Mouse (Mus musculus): ENCODE results near the gene Gm10401. TPM values are rescaled to one million over a fixed set of nuclear protein-coding genes. Genes with fewer than 3 reads are reported as not detected.
"Not testable (repeated sequence)": the region's sequence is repeated elsewhere in the genome, so short reads cannot be mapped to it uniquely, and the experiment has no call there.

The Gm10401 gene
- polyA plus RNA-seq, 1 experiment from 2014 or later = 34.4 TPM

DNA sequence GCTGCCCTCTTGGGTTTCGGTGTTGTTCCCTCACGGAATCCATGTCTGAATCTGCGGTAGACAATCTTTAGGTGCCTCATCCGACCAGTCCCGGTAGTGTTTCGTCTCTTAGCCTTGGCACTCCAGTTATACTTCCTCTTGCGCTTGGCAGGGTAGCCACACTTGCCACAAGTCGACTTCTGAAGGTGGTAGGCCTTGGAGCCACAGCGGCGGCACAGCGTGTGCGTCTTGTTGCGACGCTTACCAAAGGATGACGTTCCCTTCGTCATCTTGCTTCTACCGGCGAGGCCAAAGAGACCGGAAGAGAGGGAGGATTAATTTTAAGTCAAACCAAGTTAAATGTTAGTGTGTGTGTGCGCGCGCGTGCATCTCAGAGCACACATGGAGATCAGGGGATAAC is 5.2 kb upstream of the Gm10401 start:
- H3K27me3 ChIP-seq (ENCODE audit: control insufficient read depth, insufficient read depth, low read length); H3K4me1 ChIP-seq (replicated peaks; ENCODE audit: control insufficient read depth, insufficient read depth, low read length); H3K4me3 ChIP-seq (ENCODE audit: low read depth, low read length); H3K36me3 ChIP-seq (ENCODE audit: control insufficient read depth, insufficient read depth, low read length); H3K9ac ChIP-seq (ENCODE audit: low read depth, low read length); ATAC-seq (ENCODE audit: low FRiP score); DNase-seq (ENCODE audit: low spot score); H3K9me3 ChIP-seq (ENCODE audit: control insufficient read depth, low read length); H3K27ac ChIP-seq (ENCODE audit: low read depth, low read length); H3K4me2 ChIP-seq (replicated peaks; ENCODE audit: low read depth, low read length): not testable (repeated sequence)
- WGBS = 96% methylated on average over 23 of the region's 23 CpGs

DNA sequence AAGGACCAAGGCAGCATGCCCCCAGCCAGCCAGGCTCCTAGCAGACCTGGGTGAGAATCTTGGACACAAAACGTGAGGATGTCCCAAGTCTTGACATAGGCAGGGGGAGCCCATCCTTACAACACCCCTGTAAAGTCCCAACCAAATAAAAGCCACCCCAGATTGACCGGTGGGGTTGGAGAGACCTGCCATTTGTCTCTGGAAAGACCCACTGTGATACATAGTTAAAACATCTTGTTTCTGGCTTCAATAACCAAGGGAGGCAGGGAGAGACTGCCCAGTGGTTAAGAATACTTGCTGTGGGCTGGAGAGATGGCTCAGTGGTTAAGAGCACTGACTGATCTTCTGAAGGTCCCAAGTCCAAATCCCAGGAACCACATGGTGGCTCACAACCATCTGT is 4.1 kb upstream of the Gm10401 start:
- Histone ChIP-seq H3K9me3 (ENCODE audit: control insufficient read depth, low read length) (no peaks in the 10 kb centered on the region), H3K4me1 (replicated peaks; ENCODE audit: control insufficient read depth, insufficient read depth, low read length) (no peaks in the 10 kb centered on the region), H3K36me3 (ENCODE audit: control insufficient read depth, insufficient read depth, low read length) (no peaks in the 10 kb centered on the region), H3K27ac (ENCODE audit: low read depth, low read length) (no peak overlapping the region), H3K4me2 (replicated peaks; ENCODE audit: low read depth, low read length) (no peak overlapping the region), H3K9ac (ENCODE audit: low read depth, low read length) (no peak overlapping the region), H3K27me3 (ENCODE audit: control insufficient read depth, insufficient read depth, low read length) (no peaks in the 10 kb centered on the region), H3K4me3 (ENCODE audit: low read depth, low read length) (no peak overlapping the region)
- no peak for DNase-seq (ENCODE audit: low spot score)
- no peak for ATAC-seq (ENCODE audit: low FRiP score)
- WGBS = 83% methylated on average over 2 of the region's 2 CpGs

DNA sequence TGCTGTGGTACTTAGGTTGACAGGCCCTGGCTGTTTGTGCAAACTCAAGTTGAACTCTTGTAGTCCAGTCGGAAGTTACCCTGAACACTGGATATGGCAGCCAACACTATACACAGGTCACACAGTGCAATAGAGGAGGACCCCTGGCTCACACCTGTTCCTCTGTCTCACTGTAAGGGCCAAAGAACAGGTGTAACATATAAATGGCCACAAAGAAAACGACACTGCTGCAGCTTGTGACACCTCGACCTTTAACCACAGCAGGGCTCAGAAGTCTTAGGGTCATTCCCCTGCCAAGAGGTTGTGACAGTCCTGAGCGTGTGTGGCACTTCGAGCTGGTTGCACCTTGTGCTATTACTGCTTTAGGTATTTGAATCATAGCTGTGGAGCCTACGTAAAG is 2.4 kb upstream of the Gm10401 start:
- H3K4me1 ChIP-seq (replicated peaks; ENCODE audit: control insufficient read depth, insufficient read depth, low read length) = no peaks in the 10 kb centered on the region
- H3K27me3 ChIP-seq (ENCODE audit: control insufficient read depth, insufficient read depth, low read length) = no peaks in the 10 kb centered on the region
- peaks cover 8% of the 10 kb centered on the region for H3K36me3 ChIP-seq (ENCODE audit: control insufficient read depth, insufficient read depth, low read length)
- H3K4me2 ChIP-seq (replicated peaks; ENCODE audit: low read depth, low read length) = no peak overlapping the region
- no peaks in the 10 kb centered on the region for H3K9me3 ChIP-seq (ENCODE audit: control insufficient read depth, low read length)
- no peak overlapping the region for H3K27ac ChIP-seq (ENCODE audit: low read depth, low read length)
- DNase-seq (ENCODE audit: low spot score) (no peak), ATAC-seq (ENCODE audit: low FRiP score) (no peak)
- WGBS = 84% methylated on average over 6 of the region's 6 CpGs
- no peak overlapping the region for H3K9ac ChIP-seq (ENCODE audit: low read depth, low read length)
- no peak overlapping the region for H3K4me3 ChIP-seq (ENCODE audit: low read depth, low read length)

DNA sequence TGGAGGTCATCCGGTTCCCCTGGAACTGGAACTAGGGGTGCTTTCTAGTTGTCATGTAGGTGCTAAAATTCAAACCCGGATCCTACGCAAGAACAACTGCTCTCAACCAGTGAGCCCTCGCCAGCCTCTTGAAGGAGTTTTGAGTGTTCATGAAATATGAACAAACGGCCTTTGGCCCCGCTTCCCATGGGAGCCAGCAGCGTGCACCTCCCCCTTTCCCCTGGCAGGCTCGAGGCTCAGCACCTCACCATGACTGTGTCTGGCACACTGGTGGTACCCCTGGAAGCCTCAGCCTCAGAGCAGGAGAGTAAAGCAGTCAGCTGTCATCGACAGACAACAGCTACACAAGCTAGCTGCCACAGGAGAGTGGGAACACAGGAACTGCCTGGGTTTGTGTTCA is 1.9 kb upstream of the Gm10401 start:
- no peak overlapping the region for H3K4me2 ChIP-seq (replicated peaks; ENCODE audit: low read depth, low read length)
- H3K9ac ChIP-seq (ENCODE audit: low read depth, low read length) = no peak overlapping the region
- peaks cover 12% of the 10 kb centered on the region for H3K36me3 ChIP-seq (ENCODE audit: control insufficient read depth, insufficient read depth, low read length)
- DNase-seq (ENCODE audit: low spot score) = no peak
- H3K4me1 ChIP-seq (replicated peaks; ENCODE audit: control insufficient read depth, insufficient read depth, low read length) = no peaks in the 10 kb centered on the region
- no peak overlapping the region for H3K27ac ChIP-seq (ENCODE audit: low read depth, low read length)
- H3K4me3 ChIP-seq (ENCODE audit: low read depth, low read length) = no peak overlapping the region
- WGBS = 89% methylated on average over 9 of the region's 9 CpGs
- H3K9me3 ChIP-seq (ENCODE audit: control insufficient read depth, low read length) = no peaks in the 10 kb centered on the region
- H3K27me3 ChIP-seq (ENCODE audit: control insufficient read depth, insufficient read depth, low read length) = no peaks in the 10 kb centered on the region
- ATAC-seq (ENCODE audit: low FRiP score) = no peak

DNA sequence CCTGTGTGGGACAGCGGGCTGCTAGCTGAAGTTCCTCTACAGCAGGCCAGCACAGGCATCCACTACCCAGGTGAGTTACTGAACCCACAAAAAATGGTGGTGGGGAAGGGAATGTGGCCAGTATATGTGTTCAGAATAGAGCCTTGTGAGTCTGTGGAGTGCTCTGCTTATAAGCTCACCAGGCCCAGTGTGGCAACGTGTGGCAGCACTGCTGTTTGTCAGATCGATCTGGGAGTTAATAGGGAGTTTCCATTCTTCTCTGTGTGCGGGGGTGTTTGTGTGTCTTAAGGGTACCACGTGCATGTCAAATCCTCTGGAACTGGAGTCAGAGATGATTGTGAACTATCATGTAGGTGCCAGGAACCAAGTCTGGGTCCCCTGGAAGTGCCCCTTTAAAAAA is 1.4 kb upstream of the Gm10401 start:
- Histone ChIP-seq H3K9me3 (ENCODE audit: control insufficient read depth, low read length) (no peaks in the 10 kb centered on the region), H3K4me1 (replicated peaks; ENCODE audit: control insufficient read depth, insufficient read depth, low read length) (no peaks in the 10 kb centered on the region), H3K4me3 (ENCODE audit: low read depth, low read length) (no peak overlapping the region), H3K36me3 (ENCODE audit: control insufficient read depth, insufficient read depth, low read length) (peaks cover 13% of the 10 kb centered on the region), H3K9ac (ENCODE audit: low read depth, low read length) (no peak overlapping the region), H3K27me3 (ENCODE audit: control insufficient read depth, insufficient read depth, low read length) (no peaks in the 10 kb centered on the region), H3K27ac (ENCODE audit: low read depth, low read length) (no peak overlapping the region), H3K4me2 (replicated peaks; ENCODE audit: low read depth, low read length) (no peak overlapping the region)
- ATAC-seq (ENCODE audit: low FRiP score) (no peak), DNase-seq (ENCODE audit: low spot score) (no peak)
- 90% methylated on average over 5 of the region's 5 CpGs for WGBS

DNA sequence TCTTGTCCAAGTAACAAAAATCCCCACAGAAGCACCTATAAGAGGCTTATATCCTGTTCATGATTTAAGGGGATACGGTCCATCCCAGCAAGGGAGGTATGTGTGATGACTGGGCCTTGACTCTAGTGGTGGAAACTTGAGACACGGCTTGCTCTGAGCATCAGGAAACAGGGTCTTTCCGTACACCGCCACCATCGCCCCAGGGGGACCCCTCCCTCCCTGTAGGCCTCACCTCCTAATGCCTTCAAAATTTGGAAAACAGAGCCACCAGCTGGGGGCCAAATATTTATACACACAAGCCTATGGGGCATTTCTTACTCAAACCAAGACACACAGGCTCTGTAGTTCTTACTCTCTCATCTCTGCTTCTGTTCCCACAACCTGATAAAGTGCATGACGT is 6.3 kb downstream of the Gm10401 start:
- 91% methylated on average over 6 of the region's 6 CpGs for WGBS
- no peaks in the 10 kb centered on the region for H3K27me3 ChIP-seq (ENCODE audit: control insufficient read depth, insufficient read depth, low read length)
- no peak overlapping the region for H3K4me2 ChIP-seq (replicated peaks; ENCODE audit: low read depth, low read length)
- no peak overlapping the region for H3K9ac ChIP-seq (ENCODE audit: low read depth, low read length)
- no peak overlapping the region for H3K4me3 ChIP-seq (ENCODE audit: low read depth, low read length)
- DNase-seq (ENCODE audit: low spot score) (no peak), ATAC-seq (ENCODE audit: low FRiP score) (no peak)
- peaks cover 31% of the 10 kb centered on the region for H3K36me3 ChIP-seq (ENCODE audit: control insufficient read depth, insufficient read depth, low read length)
- no peaks in the 10 kb centered on the region for H3K9me3 ChIP-seq (ENCODE audit: control insufficient read depth, low read length)
- no peak overlapping the region for H3K27ac ChIP-seq (ENCODE audit: low read depth, low read length)
- no peaks in the 10 kb centered on the region for H3K4me1 ChIP-seq (replicated peaks; ENCODE audit: control insufficient read depth, insufficient read depth, low read length)

DNA sequence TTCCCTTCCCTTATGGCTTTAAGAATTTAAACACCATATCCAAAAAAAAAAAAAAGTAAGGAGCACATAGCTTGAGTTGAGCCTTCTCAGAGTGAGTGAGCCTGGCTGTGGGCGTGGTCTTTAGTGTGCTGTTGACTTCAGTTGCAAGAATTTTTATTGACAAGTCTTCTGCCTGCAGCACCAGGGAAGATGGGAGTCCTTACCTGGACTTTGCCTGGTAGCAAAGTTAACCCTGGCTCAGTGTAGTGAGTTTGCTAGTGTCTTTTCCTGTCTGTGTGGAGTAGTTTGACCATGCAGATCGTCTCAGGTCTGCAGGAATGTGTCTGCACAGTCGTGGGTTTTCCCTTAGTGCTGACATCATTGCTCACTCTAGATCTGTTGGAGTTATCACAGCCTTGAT is 7.1 kb downstream of the Gm10401 start:
- Histone ChIP-seq H3K4me3 (ENCODE audit: low read depth, low read length) (no peak overlapping the region), H3K4me1 (replicated peaks; ENCODE audit: control insufficient read depth, insufficient read depth, low read length) (no peaks in the 10 kb centered on the region), H3K9me3 (ENCODE audit: control insufficient read depth, low read length) (no peaks in the 10 kb centered on the region), H3K27ac (ENCODE audit: low read depth, low read length) (no peak overlapping the region), H3K4me2 (replicated peaks; ENCODE audit: low read depth, low read length) (no peak overlapping the region), H3K36me3 (ENCODE audit: control insufficient read depth, insufficient read depth, low read length) (peaks cover 31% of the 10 kb centered on the region), H3K9ac (ENCODE audit: low read depth, low read length) (no peak overlapping the region), H3K27me3 (ENCODE audit: control insufficient read depth, insufficient read depth, low read length) (no peaks in the 10 kb centered on the region)
- no peak for DNase-seq (ENCODE audit: low spot score)
- 87% methylated on average over 3 of the region's 3 CpGs for WGBS
- ATAC-seq (ENCODE audit: low FRiP score) = no peak

DNA sequence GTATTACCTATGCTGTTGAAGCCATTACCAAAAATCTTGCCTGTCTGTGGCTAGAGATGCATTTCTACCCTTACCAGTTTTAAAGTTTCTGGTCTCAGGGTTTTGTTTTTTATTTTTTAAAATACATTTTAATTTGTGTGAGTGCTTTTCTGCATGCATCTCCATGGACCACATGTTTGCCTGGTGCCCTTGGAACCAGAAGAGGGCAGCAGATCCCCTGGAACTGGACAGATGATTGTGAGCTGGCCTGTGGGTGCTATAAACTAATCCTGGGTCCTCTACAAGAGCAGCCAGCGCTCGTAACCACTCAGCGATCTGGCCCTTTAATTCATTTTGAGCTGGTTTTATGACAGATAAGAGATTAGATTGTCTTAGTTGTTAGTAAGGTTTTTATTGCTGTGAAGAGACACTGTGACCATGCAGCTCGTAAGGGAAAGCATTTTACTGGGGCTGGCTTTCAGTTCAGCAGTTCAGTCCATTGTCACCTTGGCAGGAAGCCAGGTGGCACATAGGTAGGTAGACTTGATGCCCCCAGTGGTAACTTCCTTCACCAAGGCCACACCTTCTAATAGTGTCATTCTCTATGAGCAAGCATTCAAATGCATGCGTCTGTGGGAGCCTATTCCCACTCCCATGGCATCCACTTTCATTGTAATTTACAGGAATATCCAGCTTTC is 8.4 kb downstream of the Gm10401 start:
- ATAC-seq (ENCODE audit: low FRiP score) (no peak), DNase-seq (ENCODE audit: low spot score) (no peak)
- Histone ChIP-seq H3K36me3 (ENCODE audit: control insufficient read depth, insufficient read depth, low read length) (peaks cover 25% of the 10 kb centered on the region), H3K9ac (ENCODE audit: low read depth, low read length) (no peak overlapping the region), H3K4me2 (replicated peaks; ENCODE audit: low read depth, low read length) (no peak overlapping the region), H3K27ac (ENCODE audit: low read depth, low read length) (no peak overlapping the region), H3K4me1 (replicated peaks; ENCODE audit: control insufficient read depth, insufficient read depth, low read length) (no peaks in the 10 kb centered on the region), H3K27me3 (ENCODE audit: control insufficient read depth, insufficient read depth, low read length) (no peaks in the 10 kb centered on the region), H3K4me3 (ENCODE audit: low read depth, low read length) (no peak overlapping the region), H3K9me3 (ENCODE audit: control insufficient read depth, low read length) (no peaks in the 10 kb centered on the region)
- WGBS = 97% methylated on average over 5 of the region's 5 CpGs

DNA sequence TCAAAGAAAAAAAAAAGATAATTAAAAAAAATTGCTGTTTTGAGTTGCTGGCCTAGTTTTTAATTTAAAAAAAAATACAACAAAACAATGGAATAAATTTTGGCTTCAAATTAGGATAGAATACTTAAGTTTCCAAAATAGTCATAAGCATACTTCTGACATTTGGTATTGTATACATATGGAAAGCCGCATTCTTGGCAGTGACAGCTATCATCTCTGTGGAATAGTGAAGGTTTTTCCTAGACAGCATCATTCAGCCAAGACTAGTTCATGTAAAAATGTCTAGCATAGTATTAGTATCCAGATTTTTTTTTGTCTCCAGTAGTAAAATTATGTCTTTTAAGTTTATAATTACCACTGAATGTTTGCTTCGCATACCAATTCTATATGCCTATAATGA is 12.4 kb downstream of the Gm10401 start:
- H3K4me3 ChIP-seq (ENCODE audit: low read depth, low read length) = no peak overlapping the region
- H3K27ac ChIP-seq (ENCODE audit: low read depth, low read length) = no peak overlapping the region
- no peaks in the 10 kb centered on the region for H3K27me3 ChIP-seq (ENCODE audit: control insufficient read depth, insufficient read depth, low read length)
- WGBS = 96% methylated on average over 2 of the region's 2 CpGs
- H3K9ac ChIP-seq (ENCODE audit: low read depth, low read length) = no peak overlapping the region
- no peak overlapping the region for H3K4me2 ChIP-seq (replicated peaks; ENCODE audit: low read depth, low read length)
- no peak for DNase-seq (ENCODE audit: low spot score)
- H3K36me3 ChIP-seq (ENCODE audit: control insufficient read depth, insufficient read depth, low read length) = peaks cover 26% of the 10 kb centered on the region
- no peaks in the 10 kb centered on the region for H3K4me1 ChIP-seq (replicated peaks; ENCODE audit: control insufficient read depth, insufficient read depth, low read length)
- H3K9me3 ChIP-seq (ENCODE audit: control insufficient read depth, low read length) = no peaks in the 10 kb centered on the region
- no peak for ATAC-seq (ENCODE audit: low FRiP score)
